Mouse (Mus musculus) MEL-GATA-1-ER (cell line): ENCODE results near the gene Prkca.

Source experiments
- DNase-seq: peaks from one replicate; pipeline ENCODE4 v3.0.0-alpha.2; 2012; ENCODE audit warnings: low read depth; ENCODE audit errors: extremely low read depth

The Prkca gene

GRCm38 (mm10) chr11:108023188-108023587, 320.5 kb downstream of the Prkca start:
- no peak for DNase-seq

GRCm38 (mm10) chr11:108020889-108021288, 322.8 kb downstream of the Prkca start:
- no peak for DNase-seq

- no peak for DNase-seq
Observed at GRCm38 (mm10) chr11:108015284-108015683, 328.4 kb downstream of the Prkca start.

GRCm38 (mm10) chr11:108013390-108013789, 330.3 kb downstream of the Prkca start:
- no peak for DNase-seq

- DNase-seq: no peak
Observed at GRCm38 (mm10) chr11:108010465-108010864, 333.3 kb downstream of the Prkca start.

- no peak for DNase-seq
Observed at GRCm38 (mm10) chr11:107998891-107999290, 344.8 kb downstream of the Prkca start.

- no peak for DNase-seq
Observed at GRCm38 (mm10) chr11:107996896-107997670, 346.6 kb downstream of the Prkca start.

- peak; percentile 20 for DNase-seq
Observed at GRCm38 (mm10) chr11:107994487-107994886, 349.2 kb downstream of the Prkca start.

- no peak for DNase-seq
Observed at GRCm38 (mm10) chr11:107993792-107994191, 349.9 kb downstream of the Prkca start.

GRCm38 (mm10) chr11:107992500-107992899, 351.2 kb downstream of the Prkca start:
- no peak for DNase-seq

GRCm38 (mm10) chr11:107991990-107992389, 351.7 kb downstream of the Prkca start:
- no peak for DNase-seq

- no peak for DNase-seq
Observed at GRCm38 (mm10) chr11:107989241-107989640, 354.5 kb downstream of the Prkca start.

- peak; percentile 53 for DNase-seq
Observed at GRCm38 (mm10) chr11:107985941-107986340, 357.8 kb downstream of the Prkca start.

GRCm38 (mm10) chr11:107983883-107984282, 359.8 kb downstream of the Prkca start:
- no peak for DNase-seq

- no peak for DNase-seq
Observed at GRCm38 (mm10) chr11:107983224-107983623, 360.5 kb downstream of the Prkca start.

GRCm38 (mm10) chr11:107982225-107982896, 361.4 kb downstream of the Prkca start:
- no peak for DNase-seq

GRCm38 (mm10) chr11:107979497-107980174, 364.1 kb downstream of the Prkca start:
- DNase-seq: no peak

- DNase-seq: no peak
Observed at GRCm38 (mm10) chr11:107969943-107970342, 373.8 kb downstream of the Prkca start.

GRCm38 (mm10) chr11:107968147-107968546, 375.6 kb downstream of the Prkca start:
- DNase-seq: no peak

GRCm38 (mm10) chr11:107966229-107966628, 377.5 kb downstream of the Prkca start:
- no peak for DNase-seq

- no peak for DNase-seq
Observed at GRCm38 (mm10) chr11:107965449-107965848, 378.3 kb downstream of the Prkca start.
